Mouse (Mus musculus) intestine, postnatal 0 days (tissue): ENCODE measurements at regions not wholly inside any gene's neighbourhood (a gene's known extent, or its start where the extent isn't known, plus 50 kb on each side); places are given as distances from the start of the nearest gene placed in this dataset.

Experiments used
- ATAC-seq: fragments of 200-750 bp; cut with Nextera tagmentation; 2 replicates; pipeline ENCODE4 v1.8.0; 2017; ENCODE audit warnings: mild to moderate bottlenecking, moderate TSS enrichment, moderate library complexity
- H3K27ac ChIP-seq: fragments of 300-500 bp; sonication (generic); 2 replicates; pipeline ENCODE4 v1.5.1; 2014; ENCODE audit warnings: mild to moderate bottlenecking, low read depth, low read length, moderate library complexity
- H3K27me3 ChIP-seq: fragments of 300-500 bp; sonication (generic); replicated peaks from 2 replicates; pipeline ENCODE4 v1.6.1; 2014; ENCODE audit warnings: low read length, mixed read lengths; ENCODE audit not compliant: control insufficient read depth, insufficient read depth
- H3K36me3 ChIP-seq: fragments of 300-500 bp; sonication (generic); 2 replicates; pipeline ENCODE4 v1.6.1; 2014; ENCODE audit warnings: mild to moderate bottlenecking, moderate library complexity; ENCODE audit not compliant: control insufficient read depth, insufficient read depth
- H3K4me1 ChIP-seq: fragments of 300-500 bp; sonication (generic); replicated peaks from 2 replicates; pipeline ENCODE4 v1.6.1; 2014; ENCODE audit warnings: antibody characterized with exemption, low read length, mixed read lengths; ENCODE audit not compliant: control insufficient read depth, insufficient read depth
- H3K4me2 ChIP-seq: fragments of 300-500 bp; sonication (generic); replicated peaks from 2 replicates; pipeline ENCODE4 v1.6.1; 2014; ENCODE audit warnings: low read depth, mild to moderate bottlenecking, moderate library complexity
- H3K4me3 ChIP-seq: fragments of 300-500 bp; sonication (generic); 2 replicates; pipeline ENCODE4 v1.5.1; 2014; ENCODE audit warnings: low read depth, low read length
- H3K9ac ChIP-seq: fragments of 300-500 bp; sonication (generic); 2 replicates; pipeline ENCODE4 v1.6.1; 2014; ENCODE audit warnings: mild to moderate bottlenecking, low read depth, low read length
- H3K9me3 ChIP-seq: fragments of 300-500 bp; sonication (generic); 2 replicates; pipeline ENCODE4 v1.6.1; 2016; ENCODE audit warnings: mixed run types; ENCODE audit not compliant: control insufficient read depth
- CTCF ChIP-seq: sonication (generic); IDR thresholded peaks from 2 replicates; pipeline ENCODE4 v1.5.1; 2016; ENCODE audit warnings: low read depth, mild to moderate bottlenecking, control low read depth, antibody characterized with exemption, moderate library complexity
- WGBS: fragments of 180-500 bp; shearing (Covaris S2); extraction: QIAGEN DNeasy Blood & Tissue Kit; methylation state at CpG from one replicate; pipeline ENCODE4 v1.1.7; 2014; 5-methylcytosine and 5-hydroxymethylcytosine counted together

DNA sequence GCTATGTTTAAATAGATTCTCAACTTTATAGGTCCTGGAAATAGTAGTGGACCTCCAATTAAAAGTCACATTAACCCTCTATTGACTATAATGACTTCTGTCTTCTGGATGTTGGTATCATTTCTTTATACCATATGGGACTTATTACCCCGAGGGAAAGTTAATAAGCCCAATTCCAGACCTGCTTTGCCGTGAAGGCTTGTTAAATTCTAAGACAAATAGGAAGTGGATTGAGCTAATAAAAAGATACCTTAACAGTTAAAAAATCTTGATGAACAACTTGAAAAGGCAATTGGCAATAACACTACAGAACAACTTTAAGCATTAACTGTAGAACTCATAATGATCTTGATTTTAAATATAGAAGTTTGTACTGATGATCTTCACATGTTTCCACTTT, 309.0 kb downstream of the Hace1 start:
- no peak for ATAC-seq
- no peak for TF ChIP-seq CTCF
- Histone ChIP-seq H3K4me3 (no peak overlapping the region), H3K4me2 (no peak overlapping the region), H3K36me3 (no peaks in the 10 kb centered on the region), H3K27ac (no peak overlapping the region), H3K4me1 (no peaks in the 10 kb centered on the region), H3K9me3 (no peaks in the 10 kb centered on the region), H3K27me3 (no peaks in the 10 kb centered on the region), H3K9ac (no peak overlapping the region)
- 51% methylated on average over 2 of the region's 2 CpGs for WGBS

- no peak overlapping the region for H3K4me2 ChIP-seq
- H3K4me1 ChIP-seq: no peaks in the 10 kb centered on the region
- no peaks in the 10 kb centered on the region for H3K36me3 ChIP-seq
- H3K9ac ChIP-seq: no peak overlapping the region
- H3K27me3 ChIP-seq: no peaks in the 10 kb centered on the region
- no peak overlapping the region for H3K4me3 ChIP-seq
- ATAC-seq: no peak
- no peak overlapping the region for H3K27ac ChIP-seq
- WGBS: 75% methylated on average over 4 of the region's 4 CpGs
- TF ChIP-seq CTCF: no peak
- H3K9me3 ChIP-seq: no peaks in the 10 kb centered on the region
Observed at GRCm38 (mm10) chr10:45888835-45889234, 311.2 kb downstream of the Hace1 start.

- no peak for TF ChIP-seq CTCF
- H3K4me2 ChIP-seq: no peak overlapping the region
Observed at GRCm38 (mm10) chr10:45889381-45889951, 311.8 kb downstream of the Hace1 start.

GRCm38 (mm10) chr10:45890088-45890626, 312.5 kb downstream of the Hace1 start:
- H3K4me1 ChIP-seq: no peaks in the 10 kb centered on the region
- H3K27ac ChIP-seq: no peak overlapping the region
- no peak overlapping the region for H3K4me2 ChIP-seq
- H3K4me3 ChIP-seq: no peak overlapping the region
- no peak for TF ChIP-seq CTCF
- no peak for ATAC-seq
- 84% methylated on average over 9 of the region's 9 CpGs for WGBS
- H3K36me3 ChIP-seq: no peaks in the 10 kb centered on the region
- no peaks in the 10 kb centered on the region for H3K27me3 ChIP-seq
- no peaks in the 10 kb centered on the region for H3K9me3 ChIP-seq
- H3K9ac ChIP-seq: no peak overlapping the region

More at GRCm38 (mm10) chr10:45889381-45889951, 311.8 kb downstream of the Hace1 start:
- H3K9me3 ChIP-seq: no peaks in the 10 kb centered on the region
- no peak overlapping the region for H3K9ac ChIP-seq
- no peak overlapping the region for H3K27ac ChIP-seq
- no peak for ATAC-seq
- no peak overlapping the region for H3K4me3 ChIP-seq
- H3K36me3 ChIP-seq: no peaks in the 10 kb centered on the region
- WGBS: 71% methylated on average over 13 of the region's 13 CpGs
- no peaks in the 10 kb centered on the region for H3K4me1 ChIP-seq
- no peaks in the 10 kb centered on the region for H3K27me3 ChIP-seq

GRCm38 (mm10) chr10:45892464-45892863, 314.8 kb downstream of the Hace1 start:
- Histone ChIP-seq H3K9me3 (no peaks in the 10 kb centered on the region), H3K4me1 (no peaks in the 10 kb centered on the region), H3K27ac (no peak overlapping the region), H3K27me3 (no peaks in the 10 kb centered on the region), H3K9ac (no peak overlapping the region), H3K4me3 (no peak overlapping the region), H3K36me3 (no peaks in the 10 kb centered on the region), H3K4me2 (no peak overlapping the region)
- ATAC-seq: no peak
- no peak for TF ChIP-seq CTCF
- WGBS: 84% methylated on average over 2 of the region's 2 CpGs

DNA sequence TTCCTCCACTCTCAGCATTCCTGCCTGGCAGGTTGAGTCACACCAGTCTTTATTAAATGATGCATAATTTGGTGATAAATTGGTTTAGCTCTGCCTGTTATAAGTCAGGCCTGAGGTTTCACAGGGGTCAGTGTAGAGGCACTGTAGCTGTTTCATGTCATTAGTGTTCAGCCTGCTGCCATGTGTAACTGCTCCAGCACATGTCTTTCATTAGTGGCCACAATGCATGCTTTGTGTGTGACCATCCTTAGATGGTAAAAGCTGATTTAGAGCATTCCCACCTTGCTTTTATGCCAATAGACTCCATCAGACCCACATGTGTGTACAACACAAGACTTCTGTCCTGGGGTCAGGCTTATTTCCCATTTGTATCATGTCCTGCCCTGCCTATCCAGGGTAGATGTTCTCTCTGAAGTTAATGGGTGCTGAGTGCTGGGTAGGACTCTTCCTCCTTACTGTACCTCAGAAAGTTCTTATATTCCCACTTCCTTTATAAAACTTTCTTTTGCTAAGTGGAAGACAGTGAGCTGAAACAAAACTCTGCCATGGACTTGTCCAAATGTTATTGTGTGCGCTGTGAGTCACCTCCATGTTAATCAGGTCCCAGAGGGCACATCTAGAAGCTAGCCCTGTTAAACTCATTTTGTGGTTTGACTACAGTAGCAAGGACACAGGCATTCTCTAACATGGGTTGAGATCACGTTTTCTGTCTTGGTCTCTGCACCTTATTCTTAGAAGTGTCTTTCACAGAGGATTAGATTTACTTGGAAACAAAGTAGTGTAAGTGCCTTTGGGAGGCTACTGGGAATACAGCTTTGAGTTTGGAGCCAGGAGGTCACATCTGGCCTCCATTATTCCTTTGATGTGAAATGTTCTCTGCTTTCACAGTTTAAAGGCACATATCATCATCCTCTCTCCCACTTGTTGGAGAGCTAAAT, 316.5 kb downstream of the Hace1 start:
- no peak overlapping the region for H3K9ac ChIP-seq
- H3K4me2 ChIP-seq: no peak overlapping the region
- no peaks in the 10 kb centered on the region for H3K4me1 ChIP-seq
- no peaks in the 10 kb centered on the region for H3K27me3 ChIP-seq
- H3K4me3 ChIP-seq: no peak overlapping the region
- no peak for ATAC-seq
- H3K9me3 ChIP-seq: no peaks in the 10 kb centered on the region
- 80% methylated on average over 2 of the region's 2 CpGs for WGBS
- no peaks in the 10 kb centered on the region for H3K36me3 ChIP-seq
- no peak for TF ChIP-seq CTCF
- no peak overlapping the region for H3K27ac ChIP-seq
